Mouse (Mus musculus) gastrocnemius, postnatal 4 days (tissue): ENCODE measurements around the gene Olfr654. TPM values are rescaled to one million over a fixed set of nuclear protein-coding genes. Genes with fewer than 3 reads are reported as not detected.

ENCODE experiments used
- DNase-seq, 2 experiments: peaks; one replicate each; pipeline ENCODE4 v3.0.0; 2021 to 2022; ENCODE audit warnings: low spot score in 2 of 2, mixed read lengths in 2 of 2
- long read RNA-seq, 2 experiments: library from polyadenylated mRNA; stranded (forward); transcript quantifications; one replicate each; pipeline ENCODE4 v2.0.0; 2021
- total RNA-seq, 2 experiments: library from RNA; stranded (reverse); gene quantifications; 2 replicates each; pipeline ENCODE4 v1.2.3; 2021

Olfr654 gene
- total RNA-seq: not detected
- long read RNA-seq, experiment 1: 0 reads
- long read RNA-seq, experiment 2: 0 reads

DNA sequence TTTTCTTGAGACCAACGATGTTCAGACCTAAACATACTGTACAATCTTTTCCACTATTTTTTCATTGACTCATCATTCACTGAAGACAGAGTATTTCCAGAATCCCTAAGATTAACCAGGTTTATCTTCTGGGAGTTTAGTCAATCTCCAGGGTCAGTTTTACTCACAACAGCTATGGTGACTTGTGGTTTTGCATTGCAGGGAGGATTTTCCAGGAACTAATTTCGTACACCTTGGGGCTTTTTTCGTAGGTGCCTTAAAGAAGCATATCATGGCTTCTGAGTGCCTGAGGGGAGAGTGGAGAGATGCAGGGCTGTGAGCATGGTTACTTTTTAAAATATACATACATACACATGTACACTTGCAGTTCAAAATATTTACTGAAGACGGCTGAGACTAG, at the start of gene Olfr654:
Olfr654 (plus strand) TSS at position 301 of the 400 bp plus-strand sequence.
- no peak for DNase-seq

DNA sequence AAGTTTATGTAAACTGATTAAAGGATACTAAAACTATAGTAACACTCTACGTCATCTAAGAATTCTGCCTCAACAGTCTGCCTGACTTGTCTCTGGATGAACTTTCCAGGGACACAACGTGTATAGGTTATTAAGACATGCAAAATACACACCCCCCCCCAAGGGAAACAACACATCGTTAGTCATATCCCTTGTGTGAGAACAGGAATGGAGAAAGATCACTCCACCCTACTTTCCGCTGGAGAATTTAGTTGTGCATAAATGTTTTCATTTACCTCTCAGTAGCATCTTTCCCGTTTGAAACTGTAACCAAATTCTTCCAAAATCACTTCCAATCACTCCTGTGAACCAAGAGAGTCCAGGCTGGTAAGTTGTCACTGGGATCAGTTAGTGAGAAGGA, 37.0 kb upstream of the Olfr654 start, which contains the start of gene Olfr651:
Olfr651 (plus strand) TSS at position 301 of the 400 bp plus-strand sequence.
- DNase-seq: no peak

DNA sequence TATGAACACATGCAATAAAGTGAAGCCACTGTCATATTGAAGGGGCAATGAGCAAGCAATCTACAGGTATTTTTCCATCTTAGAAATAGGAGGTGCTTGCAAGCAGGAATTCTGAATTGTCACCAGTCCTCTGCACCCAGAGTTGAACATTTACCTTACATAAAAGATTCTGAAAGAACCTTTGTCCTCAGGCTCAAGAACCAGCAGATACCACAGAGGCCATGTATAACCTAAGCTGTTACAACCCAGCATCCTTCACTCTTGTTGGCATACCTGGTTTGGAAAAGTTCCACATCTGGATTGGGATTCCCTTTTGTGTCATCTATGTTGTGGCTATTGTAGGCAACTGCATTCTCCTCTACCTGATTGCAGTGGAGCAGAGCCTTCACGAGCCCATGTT, 34.1 kb upstream of the Olfr654 start:
- DNase-seq: no peak

DNA sequence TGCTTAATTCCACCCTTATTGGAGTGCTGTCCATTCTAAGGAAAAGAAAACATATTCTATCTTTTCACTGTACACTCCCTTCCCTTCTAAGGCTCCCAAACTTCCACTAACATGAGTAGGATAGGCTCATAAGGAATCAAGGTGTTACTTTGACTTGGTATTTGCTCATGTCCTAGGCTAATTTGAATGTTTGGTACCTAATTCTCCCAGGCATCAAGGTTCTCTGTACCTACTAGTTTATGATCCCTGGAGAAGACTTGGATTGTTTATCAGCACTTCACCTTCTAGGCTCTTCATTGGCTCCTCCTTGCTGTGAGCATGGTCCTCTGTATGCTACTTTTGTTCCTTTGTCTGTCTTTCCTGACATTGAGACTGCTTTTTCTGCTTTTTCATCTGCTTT, 26.2 kb upstream of the Olfr654 start, which contains the start of gene Olfr652:
Olfr652 (plus strand) TSS at position 301 of the 400 bp plus-strand sequence.
- no peak for DNase-seq

DNA sequence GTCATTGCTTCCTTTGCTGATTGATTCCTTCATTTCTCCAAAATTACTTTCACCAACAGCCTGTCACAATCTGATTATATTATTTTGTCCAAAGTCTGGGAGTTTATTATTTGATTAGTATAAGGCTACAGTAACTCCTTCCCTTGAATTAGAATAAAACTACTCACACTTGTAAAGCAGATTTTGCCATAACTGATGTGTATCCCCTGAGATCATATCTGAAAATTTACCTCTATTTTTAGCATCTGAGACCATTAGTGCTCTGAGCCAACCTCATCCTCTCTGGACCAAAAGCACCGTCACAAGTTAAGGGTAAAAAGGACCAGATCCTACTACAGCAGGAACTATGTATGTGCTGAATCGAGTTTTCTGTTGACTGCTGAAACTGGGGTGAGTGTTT, 9.8 kb upstream of the Olfr654 start, which contains the start of gene Olfr653:
Olfr653 (plus strand) TSS at position 301 of the 400 bp plus-strand sequence.
- no peak for DNase-seq

DNA sequence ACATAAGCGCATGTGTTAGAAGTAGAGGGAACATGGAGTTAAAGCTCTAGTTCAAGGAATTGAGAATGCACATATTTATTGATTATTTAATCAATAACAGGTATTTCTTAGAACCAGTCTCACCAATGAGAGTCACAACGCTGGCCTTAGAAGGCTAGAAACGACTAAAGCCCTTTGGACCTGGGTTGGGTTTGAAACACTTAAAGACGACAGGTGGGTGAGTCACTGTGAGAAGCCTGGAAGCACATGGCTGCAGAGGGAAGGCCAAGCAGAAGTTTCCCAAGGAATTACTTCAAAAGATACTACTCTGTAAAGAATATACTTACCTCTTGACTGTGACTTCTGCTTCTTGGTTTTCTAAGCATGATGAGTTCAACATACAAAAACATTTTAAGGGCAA, 6.0 kb upstream of the Olfr654 start:
- no peak for DNase-seq

- no peak for DNase-seq
Measured at GRCm38 (mm10) chr7:104581429-104581828, 5.4 kb upstream of the Olfr654 start.

DNA sequence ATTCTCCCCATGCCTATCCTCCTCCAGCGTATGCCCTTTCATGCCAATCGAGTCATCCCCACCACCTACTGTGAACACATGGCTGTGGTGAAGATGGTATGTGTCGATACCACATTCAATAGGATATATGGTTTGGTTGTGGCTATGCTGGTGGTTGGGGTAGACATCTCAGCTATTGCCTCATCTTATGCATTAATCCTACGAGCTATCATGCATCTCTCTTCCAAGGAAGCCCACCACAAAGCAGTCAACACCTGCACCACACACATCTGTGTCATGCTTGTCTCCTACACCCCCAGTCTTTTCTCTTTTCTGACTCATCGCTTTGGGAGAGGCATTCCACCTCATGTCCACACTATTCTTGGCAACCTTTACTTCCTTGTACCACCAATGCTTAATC, 1.4 kb downstream of the Olfr654 start:
- no peak for DNase-seq

DNA sequence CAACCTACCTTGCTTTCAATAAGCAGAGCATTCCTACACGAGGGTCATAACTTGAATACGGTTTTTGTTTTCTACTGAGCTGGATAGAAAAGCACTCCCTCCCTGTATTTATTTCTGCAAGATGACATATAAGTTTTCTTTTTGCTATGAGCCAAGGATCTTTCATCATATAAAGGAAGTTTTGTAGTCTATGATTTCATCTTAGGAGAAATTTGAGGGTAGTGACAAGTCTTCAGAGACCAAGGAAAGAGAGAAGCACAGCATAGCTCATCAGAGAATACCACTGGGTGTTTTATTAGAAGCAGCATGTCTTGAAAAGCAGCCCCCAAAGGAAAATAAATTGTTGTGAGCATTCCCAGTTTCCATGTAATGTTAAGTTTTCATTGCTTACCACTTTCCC, 14.9 kb downstream of the Olfr654 start, which contains the start of gene Olfr655:
Olfr655 (minus strand) TSS at position 101 of the 400 bp plus-strand sequence.
- no peak for DNase-seq

GRCm38 (mm10) chr7:104603173-104603572, 16.3 kb downstream of the Olfr654 start:
- no peak for DNase-seq

DNA sequence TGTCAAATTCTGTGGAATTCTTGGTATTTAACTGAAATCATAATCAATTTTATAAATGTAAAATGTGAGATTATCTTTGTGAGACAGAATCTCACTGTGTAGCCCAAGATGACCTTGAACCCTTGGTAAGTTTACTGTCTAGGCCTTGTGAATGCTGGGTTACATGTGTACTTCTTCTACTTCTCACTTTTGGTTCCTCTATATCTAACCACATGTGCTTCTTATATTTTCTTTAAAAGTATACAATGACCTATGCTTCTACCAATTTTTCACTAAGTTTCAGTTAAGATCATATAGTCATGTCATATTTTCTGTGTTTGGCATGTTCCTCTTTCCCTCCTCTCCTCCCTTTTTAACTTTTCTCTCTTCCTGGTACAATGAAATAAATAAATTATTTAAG, 17.9 kb downstream of the Olfr654 start:
- DNase-seq: no peak

GRCm38 (mm10) chr7:104613655-104614054, 26.8 kb downstream of the Olfr654 start, which contains the start of gene Olfr656:
Gene Olfr656 (plus strand): TSS chr7:104613955.
- no peak for DNase-seq

DNA sequence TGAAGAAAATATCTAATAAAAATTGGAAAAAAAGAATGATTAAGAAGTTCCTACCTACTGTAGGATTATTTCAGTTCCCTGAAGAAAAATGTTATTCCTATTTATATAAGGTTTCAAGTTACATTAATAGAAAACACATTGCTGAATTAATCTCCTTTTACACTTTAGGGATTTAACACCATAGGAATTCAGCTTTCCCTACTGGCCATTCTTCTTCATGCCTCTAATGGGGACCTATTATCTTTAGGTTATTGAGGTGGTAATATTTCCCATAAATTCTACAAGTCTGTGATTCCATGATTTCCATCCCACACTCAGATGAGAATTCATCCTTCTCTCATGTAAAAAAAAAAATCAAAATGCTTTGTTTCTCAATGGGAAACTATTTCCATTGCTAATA, 37.7 kb downstream of the Olfr654 start, which contains the start of gene Olfr657:
Olfr657 (plus strand) TSS at position 301 of the 400 bp plus-strand sequence.
- DNase-seq: no peak

Other genes with a start within 250 kb of the Olfr654 start
- gene Trim12c, start 233.7 kb upstream of the Olfr654 start, total RNA-seq: 1 to 10 TPM; 2.6 to 3.5 TPM
- gene Trim30b, start 217.1 kb upstream of the Olfr654 start, total RNA-seq: under 1 TPM; 0.05 to 0.08 TPM
- gene Trim30c, start 186.2 kb upstream of the Olfr654 start, total RNA-seq: under 1 TPM in 1 of 2 experiments, not detected in 1; 0.21 TPM
- 1 to 10 TPM; 1.4 to 1.5 TPM for gene Trim30a, start 121.8 kb upstream of the Olfr654 start, total RNA-seq
- gene Trim30d, start 79.2 kb upstream of the Olfr654 start, total RNA-seq: under 1 TPM; 0.32 to 0.62 TPM
- not detected for gene Olfr651, start 36.9 kb upstream of the Olfr654 start, total RNA-seq
- not detected for gene Olfr652, start 26.1 kb upstream of the Olfr654 start, total RNA-seq
- gene Olfr653, start 9.7 kb upstream of the Olfr654 start, total RNA-seq: not detected
- gene Olfr655, start 14.8 kb downstream of the Olfr654 start, total RNA-seq: not detected
- not detected for gene Olfr656, start 26.9 kb downstream of the Olfr654 start, total RNA-seq
- not detected for gene Olfr657, start 37.8 kb downstream of the Olfr654 start, total RNA-seq
- not detected for gene Olfr658, start 60.3 kb downstream of the Olfr654 start, total RNA-seq
- not detected for gene Olfr659, start 79.7 kb downstream of the Olfr654 start, total RNA-seq
- gene Olfr661, start 99.5 kb downstream of the Olfr654 start, total RNA-seq: not detected
- not detected for gene Usp17le, start 190.4 kb downstream of the Olfr654 start, total RNA-seq